Mouse (Mus musculus) CH12F3 (cell line): ENCODE measurements around the gene Cenpo.

Experiments used
- in situ Hi-C: fragments of 300-500 bp; cut with MboI; formaldehyde crosslinking; loops from 2 replicates; pipeline ENCODE4 v1.14.3; 2020; ENCODE audit warnings: low sequenced_read_pairs

The Cenpo gene

GRCm38 (mm10) chr12:4201454-4202200 is 32.5 kb downstream of the Cenpo start:
- in situ Hi-C loops: no loop called here

GRCm38 (mm10) chr12:4199271-4199670 is 34.8 kb downstream of the Cenpo start:
- in situ Hi-C loops: no loop called here

- in situ Hi-C loops: no loop called here
Measured at GRCm38 (mm10) chr12:4198702-4199101, 35.4 kb downstream of the Cenpo start.

- in situ Hi-C loops: no loop called here
Measured at GRCm38 (mm10) chr12:4194643-4195042, 39.5 kb downstream of the Cenpo start.

- in situ Hi-C loops: no loop called here
Measured at GRCm38 (mm10) chr12:4193025-4193740, 40.9 kb downstream of the Cenpo start.

- in situ Hi-C loops: no loop called here
Measured at GRCm38 (mm10) chr12:4192514-4192913, 41.6 kb downstream of the Cenpo start.

- in situ Hi-C loops: no loop called here
Measured at GRCm38 (mm10) chr12:4189060-4189447, 45.0 kb downstream of the Cenpo start.

- in situ Hi-C loops: no loop called here
Measured at GRCm38 (mm10) chr12:4188171-4189059, 45.7 kb downstream of the Cenpo start.

- in situ Hi-C loops: no loop called here
Measured at GRCm38 (mm10) chr12:4184648-4185047, 49.4 kb downstream of the Cenpo start.

GRCm38 (mm10) chr12:4180507-4180906 is 53.6 kb downstream of the Cenpo start:
- in situ Hi-C loops: no loop called here

- in situ Hi-C loops: no loop called here
Measured at GRCm38 (mm10) chr12:4179671-4180233, 54.3 kb downstream of the Cenpo start.

- in situ Hi-C loops: no loop called here
Measured at GRCm38 (mm10) chr12:4178839-4179238, 55.3 kb downstream of the Cenpo start.

GRCm38 (mm10) chr12:4173108-4173790 is 60.8 kb downstream of the Cenpo start:
- in situ Hi-C loops: no loop called here

- in situ Hi-C loops: no loop called here
Measured at GRCm38 (mm10) chr12:4169622-4170021, 64.5 kb downstream of the Cenpo start.

- in situ Hi-C loops: no loop called here
Measured at GRCm38 (mm10) chr12:4169058-4169457, 65.0 kb downstream of the Cenpo start.

GRCm38 (mm10) chr12:4166970-4167369 is 67.1 kb downstream of the Cenpo start:
- in situ Hi-C loops: no loop called here

- in situ Hi-C loops: no loop called here
Measured at GRCm38 (mm10) chr12:4162886-4163285, 71.2 kb downstream of the Cenpo start.

- in situ Hi-C loops: no loop called here
Measured at GRCm38 (mm10) chr12:4160322-4160721, 73.8 kb downstream of the Cenpo start.

- in situ Hi-C loops: no loop called here
Measured at GRCm38 (mm10) chr12:4158868-4159632, 75.0 kb downstream of the Cenpo start.

- in situ Hi-C loops: no loop called here
Measured at GRCm38 (mm10) chr12:4158179-4158578, 75.9 kb downstream of the Cenpo start.
